Mouse (Mus musculus) midbrain, embryonic 11.5 days (tissue): ENCODE results near the gene Qars. TPM values are rescaled to one million over a fixed set of nuclear protein-coding genes. Genes with fewer than 3 reads are reported as not detected.

Source experiments
- ATAC-seq: fragments of 200-750 bp; cut with Nextera tagmentation; 2 replicates; pipeline ENCODE4 v1.8.0; 2017; ENCODE audit warnings: moderate TSS enrichment, moderate library complexity; ENCODE audit not compliant: low FRiP score
- DNase-seq: peaks from one replicate; pipeline ENCODE4 v3.0.0; 2015; ENCODE audit warnings: low spot score; ENCODE audit errors: missing footprints
- H3K27ac ChIP-seq: fragments of 300-500 bp; sonication (generic); 2 replicates; pipeline ENCODE4 v1.5.1; 2014; ENCODE audit warnings: low read depth, low read length
- H3K27me3 ChIP-seq: fragments of 300-500 bp; sonication (generic); 2 replicates; pipeline ENCODE4 v1.6.1; 2014; ENCODE audit warnings: mild to moderate bottlenecking, low read length, moderate library complexity, mixed read lengths; ENCODE audit not compliant: control insufficient read depth, insufficient read depth
- H3K36me3 ChIP-seq: fragments of 300-500 bp; sonication (generic); 2 replicates; pipeline ENCODE4 v1.6.1; 2014; ENCODE audit warnings: mild to moderate bottlenecking, low read length, moderate library complexity, mixed read lengths; ENCODE audit not compliant: control insufficient read depth, insufficient read depth
- H3K4me1 ChIP-seq: fragments of 300-500 bp; sonication (generic); 2 replicates; pipeline ENCODE4 v1.6.1; 2014; ENCODE audit warnings: low read length; ENCODE audit not compliant: control insufficient read depth, insufficient read depth
- H3K4me2 ChIP-seq: fragments of 300-500 bp; sonication (generic); 2 replicates; pipeline ENCODE4 v1.6.1; 2014; ENCODE audit warnings: mild to moderate bottlenecking, moderate library complexity
- H3K4me3 ChIP-seq: fragments of 300-500 bp; sonication (generic); 2 replicates; pipeline ENCODE4 v1.5.1; 2014; ENCODE audit warnings: low read depth, low read length
- H3K9ac ChIP-seq: fragments of 300-500 bp; sonication (generic); 2 replicates; pipeline ENCODE4 v1.6.1; 2014; ENCODE audit warnings: low read length
- H3K9me3 ChIP-seq: fragments of 300-500 bp; sonication (generic); 2 replicates; pipeline ENCODE4 v1.6.1; 2016; ENCODE audit warnings: low read length; ENCODE audit not compliant: control insufficient read depth
- WGBS: fragments of 180-500 bp; shearing (Covaris S2); extraction: QIAGEN DNeasy Blood & Tissue Kit; methylation state at CpG from one replicate; pipeline ENCODE4 v1.1.7; 2014; 5-methylcytosine and 5-hydroxymethylcytosine counted together
- polyA plus RNA-seq: library from polyadenylated mRNA; unstranded; fragments of >200 nt; fragmentation: Nextera tagmentation; extraction: Ambion mirVana; gene quantifications from 2 replicates; pipeline ENCODE4 v1.2.1, GENCODE M21; 2014

Qars gene
- polyA plus RNA-seq, 1 experiment from 2014 or later, result 103 TPM

DNA sequence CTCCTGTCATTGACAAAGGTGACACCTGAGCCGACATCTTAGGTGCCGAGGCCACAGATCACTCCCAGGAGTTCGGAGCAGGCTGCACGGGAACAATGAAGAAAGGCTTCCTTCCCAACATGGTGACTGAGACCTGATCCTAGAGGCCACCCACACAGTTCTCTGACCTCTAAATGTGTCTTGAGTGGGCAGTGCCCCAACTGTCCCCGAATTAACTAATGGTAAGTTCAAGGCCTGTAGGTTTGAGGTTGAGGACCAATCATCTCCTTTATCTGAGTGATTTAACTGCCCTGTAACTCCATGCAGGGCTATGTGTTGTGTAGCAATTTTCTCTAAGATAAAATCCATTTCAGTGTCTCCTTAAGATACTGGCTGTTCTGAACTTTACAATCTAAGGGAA, 38.1 kb upstream of the Qars start:
- no peak for ATAC-seq
- H3K4me1 ChIP-seq, result no peaks in the 10 kb centered on the region
- H3K36me3 ChIP-seq, result peaks cover 10% of the 10 kb centered on the region
- no peaks in the 10 kb centered on the region for H3K9me3 ChIP-seq
- no peak overlapping the region for H3K4me2 ChIP-seq
- no peak overlapping the region for H3K27ac ChIP-seq
- H3K9ac ChIP-seq, result no peak overlapping the region
- no peak overlapping the region for H3K4me3 ChIP-seq
- DNase-seq, result no peak
- H3K27me3 ChIP-seq, result no peaks in the 10 kb centered on the region
- WGBS, result 86% methylated on average over 5 of the region's 5 CpGs

DNA sequence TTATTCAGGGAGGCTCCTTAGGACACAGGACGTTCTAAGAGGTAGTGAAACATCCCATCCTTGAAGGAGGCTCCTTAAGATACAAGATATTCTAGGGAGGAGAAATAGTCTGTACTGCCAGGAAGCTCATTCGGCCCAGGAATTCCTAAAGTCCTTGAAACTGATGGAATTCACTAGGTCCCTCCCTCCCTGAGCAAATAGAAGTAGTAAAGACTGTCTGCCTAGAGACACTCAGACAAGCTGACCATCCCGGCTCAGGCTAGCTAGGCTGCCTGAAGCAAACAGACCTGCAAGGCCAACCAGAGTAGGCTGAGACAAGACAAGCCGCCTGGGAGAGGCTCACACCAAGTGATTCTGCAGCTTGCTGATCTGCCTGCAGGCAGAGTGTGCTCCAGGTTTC, 37.7 kb upstream of the Qars start:
- H3K27ac ChIP-seq, result no peak overlapping the region
- H3K9ac ChIP-seq, result no peak overlapping the region
- H3K36me3 ChIP-seq, result peaks cover 8% of the 10 kb centered on the region
- no peaks in the 10 kb centered on the region for H3K9me3 ChIP-seq
- H3K4me1 ChIP-seq, result no peaks in the 10 kb centered on the region
- no peak overlapping the region for H3K4me2 ChIP-seq
- no peak overlapping the region for H3K4me3 ChIP-seq
- no peak for ATAC-seq
- DNase-seq, result no peak
- H3K27me3 ChIP-seq, result no peaks in the 10 kb centered on the region
- WGBS, result 80% methylated on average over 4 of the region's 4 CpGs

DNA sequence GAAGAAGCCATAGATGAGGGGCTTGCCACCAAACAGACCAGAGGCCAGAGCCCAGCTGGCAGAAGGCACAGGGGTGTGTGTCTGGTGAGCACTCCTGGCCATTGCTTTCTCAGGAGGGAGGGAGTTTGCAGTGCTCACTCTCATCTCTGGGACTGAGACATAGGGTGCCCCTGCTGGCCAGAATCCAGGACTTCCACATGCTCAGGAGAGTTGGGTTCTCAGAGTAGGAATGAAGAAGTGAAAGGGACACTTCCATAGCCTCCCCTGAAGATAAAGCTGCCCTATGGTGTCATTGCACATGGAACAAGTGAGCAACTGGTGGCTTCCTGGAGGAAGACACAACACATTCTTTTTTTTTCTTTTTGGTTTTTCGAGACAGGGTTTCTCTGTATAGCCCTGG, 33.0 kb upstream of the Qars start:
- ATAC-seq (no peak), DNase-seq (peak; percentile 39)
- H3K36me3 ChIP-seq, result no peaks in the 10 kb centered on the region
- H3K9me3 ChIP-seq, result no peaks in the 10 kb centered on the region
- H3K27me3 ChIP-seq, result no peaks in the 10 kb centered on the region
- H3K27ac ChIP-seq, result no peak overlapping the region
- peaks cover 6% of the 10 kb centered on the region for H3K4me1 ChIP-seq
- H3K4me2 ChIP-seq, result no peak overlapping the region
- 58% methylated on average over 1 of the region's 1 CpGs for WGBS
- H3K4me3 ChIP-seq, result no peak overlapping the region
- no peak overlapping the region for H3K9ac ChIP-seq

DNA sequence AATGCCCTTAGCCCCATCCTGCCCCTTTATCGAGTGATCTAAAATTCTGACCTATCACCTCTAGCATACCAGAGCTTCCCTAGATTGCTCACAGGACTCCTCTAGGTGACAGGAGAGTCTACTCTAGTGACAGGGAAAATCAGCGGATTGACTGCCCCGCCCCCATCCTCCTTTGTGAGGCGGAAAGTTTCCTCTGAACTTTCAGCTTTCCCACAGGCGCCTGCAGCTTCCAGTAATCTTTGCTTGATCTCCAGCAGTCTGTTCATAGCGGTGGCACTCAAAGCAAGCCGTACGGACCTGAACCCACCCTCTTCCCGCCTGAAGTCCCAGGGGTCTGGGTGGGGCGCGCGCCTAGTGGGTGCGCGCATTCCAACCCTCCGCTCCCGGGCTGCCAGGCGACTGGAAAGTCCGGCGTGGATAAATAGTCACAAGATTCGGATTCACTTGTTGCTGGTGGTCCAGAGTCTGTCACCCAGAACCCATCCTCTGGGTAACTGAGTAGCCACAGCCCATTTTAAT, 28.8 kb upstream of the Qars start:
- Histone ChIP-seq H3K4me1 (peaks cover 16% of the 10 kb centered on the region), H3K27me3 (no peaks in the 10 kb centered on the region), H3K4me2 (peak overlapping the region; percentile 57), H3K4me3 (peak overlapping the region; percentile 44), H3K36me3 (no peaks in the 10 kb centered on the region), H3K27ac (peak overlapping the region; percentile 75), H3K9me3 (no peaks in the 10 kb centered on the region), H3K9ac (peak overlapping the region; percentile 59)
- DNase-seq, result peak; percentile 99
- WGBS, result under 1% methylated on average over 20 of the region's 20 CpGs
- peak; percentile 84 for ATAC-seq

DNA sequence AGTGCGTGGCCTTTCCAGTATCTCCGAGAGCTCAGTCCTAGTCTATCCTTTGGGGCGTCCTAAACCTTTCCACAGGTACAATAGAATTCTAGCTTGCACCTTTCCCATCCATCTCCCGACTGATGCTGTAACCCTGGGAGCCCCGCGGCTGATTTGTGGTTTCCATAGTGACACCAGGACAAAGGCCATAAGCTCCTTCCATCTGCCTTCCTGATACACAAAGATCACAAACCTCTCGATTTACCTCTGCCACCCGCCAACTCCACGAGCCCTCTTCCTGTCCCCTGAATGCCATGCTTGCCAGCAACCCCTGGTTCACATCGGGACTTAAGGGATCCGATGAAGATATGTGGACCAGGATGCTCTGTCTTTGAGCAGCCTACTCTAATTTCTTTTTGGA, 28.3 kb upstream of the Qars start:
- peak; percentile 97 for DNase-seq
- peak; percentile 20 for ATAC-seq
- H3K36me3 ChIP-seq, result no peaks in the 10 kb centered on the region
- peak overlapping the region; percentile 57 for H3K4me2 ChIP-seq
- H3K27me3 ChIP-seq, result no peaks in the 10 kb centered on the region
- peak overlapping the region; percentile 44 for H3K4me3 ChIP-seq
- WGBS, result 25% methylated on average over 11 of the region's 11 CpGs
- peak overlapping the region; percentile 59 for H3K9ac ChIP-seq
- peak overlapping the region; percentile 75 for H3K27ac ChIP-seq
- H3K4me1 ChIP-seq, result peaks cover 16% of the 10 kb centered on the region
- H3K9me3 ChIP-seq, result no peaks in the 10 kb centered on the region

DNA sequence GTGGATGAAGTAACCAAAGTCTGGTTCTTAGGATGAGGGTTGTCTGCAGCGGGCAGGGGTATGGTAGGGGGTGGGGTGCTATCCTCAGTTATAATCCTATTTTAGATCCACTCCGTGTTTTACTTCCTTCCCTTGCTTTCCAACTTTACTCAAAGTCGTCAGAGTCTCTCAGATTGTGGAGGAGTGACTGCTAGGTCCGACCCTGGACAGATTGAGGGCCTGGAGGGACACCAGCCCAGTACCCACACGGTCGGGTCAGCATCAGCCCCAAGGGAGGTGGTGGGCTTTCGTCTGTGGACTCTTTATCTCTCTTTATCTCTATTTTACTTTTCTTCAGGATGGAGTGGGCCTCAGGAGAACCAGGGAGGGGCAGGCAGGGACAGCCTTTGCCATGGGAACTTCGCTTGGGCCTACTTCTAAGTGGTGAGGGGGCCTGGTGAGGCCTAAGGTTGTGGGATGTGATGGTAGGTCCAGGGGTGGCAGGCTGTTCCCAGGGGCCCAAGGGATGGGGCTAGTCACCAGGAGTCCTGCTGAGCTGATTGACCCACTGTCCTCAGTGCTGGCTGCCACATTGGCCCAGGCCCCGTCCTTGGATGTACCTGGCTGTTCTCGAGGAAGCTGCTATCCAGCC, 27.7 kb upstream of the Qars start, which contains the start of gene Lamb2:
TSS of gene Lamb2 (plus strand) at position 16 of the 631 bp plus-strand sequence.
- H3K36me3 ChIP-seq, result no peaks in the 10 kb centered on the region
- H3K27ac ChIP-seq, result peak within 1 kb of the TSS; percentile 75
- peak within 1 kb of the TSS; percentile 71 for H3K9ac ChIP-seq
- H3K27me3 ChIP-seq, result no peaks in the 10 kb centered on the region
- WGBS, result 11% methylated on average over 10 of the region's 10 CpGs
- peaks cover 16% of the 10 kb centered on the region for H3K4me1 ChIP-seq
- H3K4me3 ChIP-seq, result peak within 1 kb of the TSS; percentile 44
- peak; percentile 95 for DNase-seq
- no peaks in the 10 kb centered on the region for H3K9me3 ChIP-seq
- peak within 1 kb of the TSS; percentile 57 for H3K4me2 ChIP-seq
- ATAC-seq, result peak; percentile 74

DNA sequence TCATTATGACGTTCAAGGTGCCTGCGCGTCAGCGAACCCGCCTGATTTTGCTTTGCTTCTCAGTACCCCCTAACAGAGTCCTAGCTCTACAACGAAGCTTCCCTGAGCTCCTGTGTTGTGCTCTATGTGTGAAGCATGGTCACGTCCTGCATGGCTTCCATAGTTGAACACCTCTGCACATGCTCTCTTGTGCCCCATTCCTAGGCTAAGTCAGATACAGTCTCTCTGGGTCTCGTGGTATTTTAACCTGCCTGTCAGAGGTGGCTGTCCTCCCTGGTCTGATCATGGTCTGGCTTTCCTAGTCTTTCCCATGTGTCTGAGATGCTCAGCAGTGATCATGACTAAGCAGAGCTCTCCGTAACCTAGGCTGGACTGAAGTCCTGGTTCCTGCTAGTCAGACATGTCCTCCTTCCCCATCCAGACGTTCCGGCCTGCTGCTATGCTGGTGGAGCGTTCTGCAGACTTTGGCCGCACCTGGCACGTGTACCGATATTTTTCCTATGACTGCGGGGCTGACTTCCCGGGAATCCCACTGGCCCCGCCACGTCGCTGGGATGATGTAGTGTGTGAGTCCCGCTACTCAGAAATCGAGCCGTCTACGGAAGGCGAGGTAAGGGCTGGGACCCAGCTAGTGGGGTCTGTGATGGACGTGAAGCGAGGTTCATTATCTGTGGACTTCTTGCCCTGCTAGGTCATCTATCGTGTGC, 26.5 kb upstream of the Qars start:
- WGBS, result 93% methylated on average over 28 of the region's 28 CpGs
- Histone ChIP-seq H3K9ac (no peak overlapping the region), H3K36me3 (0 out of 2 replicates have a peak, but pooled peaks cover 2% of the 10 kb centered on the region), H3K4me2 (no peak overlapping the region), H3K27me3 (no peaks in the 10 kb centered on the region), H3K9me3 (no peaks in the 10 kb centered on the region), H3K27ac (no peak overlapping the region), H3K4me1 (peaks cover 16% of the 10 kb centered on the region), H3K4me3 (no peak overlapping the region)
- DNase-seq (peak; percentile 60), ATAC-seq (no peak)

DNA sequence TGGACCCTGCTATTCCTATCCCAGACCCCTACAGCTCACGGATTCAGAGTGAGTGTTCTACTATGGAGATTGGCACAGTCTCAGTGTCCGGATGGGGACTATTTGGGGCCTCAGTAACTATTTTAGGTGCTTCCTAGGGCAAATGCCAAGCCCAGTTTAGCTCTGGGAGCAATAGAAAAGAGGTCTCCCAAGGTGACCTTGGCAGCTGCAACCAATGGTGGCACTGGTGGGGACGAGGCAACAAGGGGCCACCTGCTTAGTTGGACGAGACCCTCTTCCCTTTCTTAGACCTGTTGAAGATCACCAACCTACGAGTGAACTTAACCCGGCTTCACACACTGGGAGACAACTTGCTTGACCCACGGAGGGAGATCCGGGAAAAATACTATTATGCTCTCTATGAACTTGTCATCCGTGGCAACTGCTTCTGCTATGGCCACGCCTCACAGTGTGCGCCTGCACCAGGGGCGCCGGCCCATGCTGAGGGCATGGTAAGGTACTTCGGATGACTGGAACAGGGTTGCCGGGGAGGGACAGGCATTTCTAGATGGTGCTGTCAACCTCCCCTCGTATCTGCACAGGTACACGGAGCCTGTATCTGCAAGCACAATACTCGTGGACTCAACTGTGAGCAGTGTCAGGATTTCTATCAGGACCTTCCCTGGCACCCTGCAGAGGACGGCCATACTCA, 25.8 kb upstream of the Qars start:
- WGBS, result 91% methylated on average over 19 of the region's 19 CpGs
- no peaks in the 10 kb centered on the region for H3K27me3 ChIP-seq
- peaks cover 16% of the 10 kb centered on the region for H3K4me1 ChIP-seq
- DNase-seq (peak; percentile 70), ATAC-seq (no peak)
- H3K4me3 ChIP-seq, result no peak overlapping the region
- H3K4me2 ChIP-seq, result no peak overlapping the region
- H3K9me3 ChIP-seq, result no peaks in the 10 kb centered on the region
- H3K9ac ChIP-seq, result no peak overlapping the region
- no peak overlapping the region for H3K27ac ChIP-seq
- peaks cover 3% of the 10 kb centered on the region; the same call in 1 of the 2 replicates for H3K36me3 ChIP-seq
